Mouse (Mus musculus): Measurements from ENCODE around the gene Foxn3.

DNA sequence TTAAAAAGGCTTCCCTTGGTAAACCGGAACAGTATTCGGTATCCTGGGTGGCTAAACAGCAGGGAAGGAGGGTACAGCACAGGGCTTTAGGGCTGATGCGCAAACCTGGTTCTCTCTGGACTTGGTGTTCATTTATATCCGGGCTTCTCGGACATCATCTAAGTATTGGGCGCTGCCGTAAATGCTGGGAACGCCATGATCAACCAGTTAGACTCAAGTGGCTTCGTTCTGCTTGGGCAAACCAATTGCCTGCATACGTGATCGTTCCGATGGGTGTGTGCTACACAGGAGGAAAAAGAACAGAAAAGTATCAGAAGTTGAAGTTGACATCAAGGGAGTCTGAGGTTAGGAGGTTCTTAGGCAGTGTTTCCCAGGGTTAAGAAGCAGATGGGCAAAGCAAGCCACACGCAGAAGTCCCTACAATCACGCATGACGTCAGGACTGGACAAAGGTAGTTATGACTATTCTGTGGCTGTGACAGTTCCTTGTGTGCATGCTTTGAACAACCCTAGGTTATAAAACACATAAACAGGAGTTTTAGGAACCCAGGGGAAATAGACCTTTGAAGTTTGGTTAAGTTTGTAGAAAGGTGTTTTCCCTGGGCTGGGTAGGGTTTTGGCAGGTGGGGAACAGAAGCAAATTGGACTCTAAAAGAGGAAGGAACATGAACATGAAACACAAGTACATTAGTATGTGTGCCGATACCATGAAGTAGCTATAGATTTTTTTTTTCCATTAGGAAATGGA, 46.9 kb upstream of the Foxn3 start:
- TF ChIP-seq CTCF (IDR thresholded peaks at IDR 0.05; ENCODE audit: low read depth, low read length), result no peak
- TF ChIP-seq POLR2A (IDR thresholded peaks at IDR 0.05; ENCODE audit: insufficient read depth, low read length), result no peak
- TF ChIP-seq EP300 (IDR thresholded peaks at IDR 0.05; ENCODE audit: insufficient read depth, low read depth, low read length), result no peak

Measured in ES-Bruce4 (cell line).